Mouse (Mus musculus) WW6 (cell line): ENCODE data around the gene Efcab3.

ENCODE experiments used
- DNase-seq: peaks from one replicate; pipeline ENCODE4 v3.0.0-alpha.2; 2013; ENCODE audit warnings: low read depth, low spot score

Efcab3 gene

DNA sequence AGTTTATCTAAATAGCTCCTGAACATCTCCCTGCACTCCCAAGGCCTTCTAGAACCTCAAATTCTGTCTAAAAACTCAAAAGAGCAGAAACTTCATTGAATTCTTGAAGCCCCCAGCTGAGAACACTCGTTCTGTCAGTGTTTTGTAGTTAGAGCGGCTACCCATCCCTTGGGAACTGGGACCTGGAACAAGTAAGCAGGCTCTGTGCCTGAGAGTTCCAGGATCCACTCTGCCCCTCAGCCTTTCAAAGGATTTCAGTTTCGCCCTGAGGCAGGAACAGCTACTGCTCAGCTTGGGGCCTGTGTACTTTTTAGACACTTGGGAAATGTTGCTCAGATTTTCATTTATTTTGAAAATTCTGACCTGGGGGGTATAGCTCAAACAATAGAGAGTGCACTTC lies 83.2 kb downstream of the Efcab3 start, which contains the start of gene Gm10842:
Gm10842 (plus strand) TSS at position 301 of the 400 bp plus-strand sequence.
- DNase-seq, result no peak

DNA sequence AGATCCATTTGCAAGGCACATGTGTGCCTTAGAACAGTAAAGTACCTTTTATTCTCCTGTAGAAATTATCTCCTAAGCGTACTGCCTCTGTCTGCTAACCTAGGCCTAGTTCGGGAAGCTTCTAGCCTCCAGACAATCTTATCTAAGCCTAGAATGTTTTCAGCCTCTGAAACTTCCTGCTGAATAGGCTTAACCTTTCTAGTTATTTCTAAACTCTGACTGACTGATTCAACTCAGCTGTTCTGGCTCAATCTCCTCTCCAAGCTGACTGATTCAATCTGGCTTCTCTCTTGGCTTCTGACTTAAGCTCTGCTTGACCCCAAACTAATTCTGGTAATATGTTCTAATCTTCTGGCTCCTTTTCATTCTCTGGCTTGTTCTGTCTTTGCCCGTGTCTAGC lies 86.0 kb downstream of the Efcab3 start:
- no peak for DNase-seq

DNA sequence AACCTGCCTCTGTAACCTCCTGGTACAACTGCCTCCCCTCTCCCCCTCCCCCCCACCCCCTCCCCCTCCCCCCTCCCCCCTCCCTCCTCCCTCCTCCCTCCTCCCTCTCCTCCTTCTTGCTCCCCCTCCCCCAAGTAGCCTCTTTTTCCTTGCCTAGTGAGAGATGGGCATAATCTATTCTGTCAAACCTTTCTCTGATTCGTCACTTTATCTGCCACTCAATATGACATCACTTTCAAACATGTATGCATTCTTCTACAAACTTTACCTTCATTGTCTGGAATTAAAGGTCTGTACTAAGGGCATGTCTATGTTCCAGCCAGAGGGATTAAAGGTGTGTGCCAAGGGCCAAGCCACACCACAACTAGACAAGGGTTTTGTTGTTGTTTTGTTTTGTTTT lies 86.4 kb downstream of the Efcab3 start:
- no peak for DNase-seq

DNA sequence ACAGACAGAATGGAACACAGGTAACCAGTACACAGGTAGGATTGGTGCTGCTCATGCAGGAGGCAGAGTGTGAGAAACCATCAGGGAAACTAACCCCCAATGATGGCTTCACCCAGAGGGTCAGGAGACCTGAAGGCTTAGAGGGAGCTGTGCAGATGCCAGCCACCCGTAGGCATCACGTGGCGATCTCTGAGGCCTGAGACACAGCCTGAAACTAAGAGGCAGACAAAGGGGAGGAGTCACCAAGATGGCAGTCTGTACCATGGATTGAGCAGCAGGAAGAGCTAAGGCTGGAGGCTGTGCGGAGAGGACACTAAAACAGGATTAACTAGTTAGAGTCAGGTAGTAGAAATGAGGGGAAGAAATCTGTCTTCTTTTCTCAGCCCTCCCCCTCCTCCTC lies 87.3 kb downstream of the Efcab3 start:
- DNase-seq, result no peak

GRCm38 (mm10) chr11:105151226-105152016 lies 88.0 kb downstream of the Efcab3 start:
- DNase-seq, result no peak

- no peak for DNase-seq
Measured at GRCm38 (mm10) chr11:105152017-105152300, 88.6 kb downstream of the Efcab3 start.

DNA sequence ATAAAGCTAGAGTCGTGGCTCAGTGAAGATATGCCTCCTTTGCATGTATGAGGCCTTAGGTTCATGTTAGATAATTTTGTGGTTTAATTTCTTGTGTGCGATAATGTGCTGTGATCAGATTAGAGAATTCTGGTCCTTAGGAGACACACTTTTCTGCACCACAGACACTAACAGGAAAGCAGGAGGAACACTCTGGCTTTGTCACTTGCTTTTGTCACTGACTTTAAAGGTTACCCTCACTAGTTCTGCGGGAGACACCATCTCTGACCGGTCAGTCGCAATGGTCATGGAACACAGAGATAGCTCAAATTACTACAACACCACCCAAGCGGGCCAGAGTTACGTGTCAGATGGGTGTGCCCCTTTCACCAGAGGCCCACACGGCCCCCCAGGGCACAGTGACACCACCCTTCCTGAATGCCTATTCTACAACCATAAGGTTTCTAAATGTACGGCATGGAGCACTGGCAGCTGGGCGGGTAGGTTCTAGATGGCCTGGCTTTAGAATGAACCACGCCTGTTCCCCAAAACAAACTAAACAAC lies 89.0 kb downstream of the Efcab3 start:
- no peak for DNase-seq

GRCm38 (mm10) chr11:105153068-105153833 lies 89.9 kb downstream of the Efcab3 start:
- DNase-seq, result no peak

GRCm38 (mm10) chr11:105155915-105156314 lies 92.5 kb downstream of the Efcab3 start:
- DNase-seq, result no peak

- DNase-seq, result no peak
Measured at GRCm38 (mm10) chr11:105156748-105157267, 93.4 kb downstream of the Efcab3 start.

- DNase-seq, result no peak
Measured at GRCm38 (mm10) chr11:105158047-105158446, 94.7 kb downstream of the Efcab3 start.

DNA sequence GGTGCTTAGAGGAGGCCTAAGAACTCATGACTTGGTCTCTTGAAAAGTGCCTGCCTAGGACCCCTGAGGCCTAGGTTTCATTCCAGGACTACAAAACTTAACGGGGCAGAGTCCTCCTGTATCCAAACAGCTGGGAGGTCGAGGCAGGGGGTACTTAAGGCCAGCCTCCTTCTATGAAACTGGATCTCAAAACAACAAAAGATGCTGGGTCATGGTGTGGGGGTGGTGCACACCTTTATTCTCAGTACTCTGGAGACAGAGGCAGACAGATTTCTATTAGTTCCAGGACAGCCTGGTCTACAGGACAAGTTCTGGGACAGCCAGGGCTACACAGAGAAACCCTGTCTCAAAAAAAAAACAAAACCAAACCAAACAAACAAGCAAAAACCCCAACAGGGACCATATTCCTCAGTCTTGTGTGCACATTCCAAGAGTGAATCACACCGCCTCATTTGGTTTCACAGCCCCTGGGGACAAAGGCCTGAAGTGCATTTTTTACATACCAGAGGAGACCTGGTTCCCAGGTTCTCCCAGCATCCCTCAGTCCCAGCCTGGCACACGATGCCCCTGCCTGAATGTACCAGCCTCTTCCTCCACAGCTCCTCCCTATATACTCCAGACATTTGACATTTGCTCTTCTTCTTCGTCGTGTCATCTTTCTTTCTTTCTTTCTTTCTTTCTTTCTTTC lies 96.4 kb downstream of the Efcab3 start:
- DNase-seq, result no peak

GRCm38 (mm10) chr11:105161411-105161810 lies 98.0 kb downstream of the Efcab3 start:
- no peak for DNase-seq

DNA sequence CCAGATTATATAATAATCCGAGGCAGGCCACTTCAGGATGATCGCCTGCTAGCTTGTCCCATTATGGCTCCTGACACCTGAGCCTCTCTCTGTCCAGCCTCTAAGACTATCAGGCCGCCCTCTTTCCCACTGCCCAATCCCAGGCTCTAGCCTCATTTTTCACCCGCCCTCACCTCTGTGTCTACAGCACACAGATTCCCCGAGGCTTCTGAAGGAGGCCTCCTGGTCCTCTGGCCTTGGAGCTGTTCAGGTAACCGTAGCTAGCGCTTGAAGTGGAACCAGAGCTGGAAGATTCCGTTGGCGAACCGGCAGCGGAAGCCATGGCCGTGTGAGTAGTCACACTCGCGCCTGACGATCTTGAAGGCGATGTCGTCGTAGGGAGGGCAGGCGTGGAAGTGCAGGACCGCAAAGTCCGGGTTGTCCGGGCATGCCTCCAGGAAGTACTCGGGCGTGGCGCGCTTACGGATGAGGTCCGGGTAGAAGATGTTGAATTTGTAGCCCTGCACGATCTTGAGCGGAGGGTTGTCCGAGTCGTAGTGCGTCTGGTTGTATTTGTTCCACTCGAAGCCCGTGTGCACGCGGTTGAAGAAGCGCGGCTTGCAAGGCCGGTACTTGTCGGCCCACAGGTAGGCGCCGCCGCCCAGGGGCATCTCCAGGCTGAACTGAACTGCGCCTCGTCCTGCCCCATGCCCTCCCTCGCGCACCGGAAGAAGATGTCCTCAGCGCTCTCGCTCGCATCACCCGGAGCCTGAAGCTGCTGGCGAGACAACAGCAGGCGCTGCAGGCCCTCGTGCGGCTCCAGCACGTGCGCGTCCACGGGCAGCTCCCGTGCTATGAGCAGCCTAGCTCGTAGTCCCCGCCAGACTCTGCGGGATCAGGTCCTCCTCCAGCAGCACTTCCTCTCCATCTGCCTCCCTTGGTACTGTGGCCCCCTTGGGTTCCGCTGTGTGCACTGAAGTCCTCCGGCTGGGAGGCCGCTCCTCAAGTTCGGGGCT lies 101.4 kb downstream of the Efcab3 start:
- no peak for DNase-seq

GRCm38 (mm10) chr11:105166780-105167179 lies 103.4 kb downstream of the Efcab3 start:
- no peak for DNase-seq
